Mouse (Mus musculus) heart, adult 2 months (tissue): ENCODE results near the gene Tnn. TPM values are rescaled to one million over a fixed set of nuclear protein-coding genes. Genes with fewer than 3 reads are reported as not detected.

Experiments used
- DNase-seq, 2 experiments: peaks; one replicate each; pipeline ENCODE4 v3.0.0; 2021
- H3K27ac ChIP-seq: fragments of 200-600 bp; 2 replicates; pipeline ENCODE4 v1.8.1; 2022
- H3K27me3 ChIP-seq: fragments of 200-500 bp; 2 replicates; pipeline ENCODE4 v1.6.1; 2012; ENCODE audit warnings: mild to moderate bottlenecking, low read length, inconsistent platforms, mixed read lengths; ENCODE audit not compliant: control insufficient read depth, insufficient read depth
- H3K36me3 ChIP-seq: fragments of 200-500 bp; 2 replicates; pipeline ENCODE4 v1.6.1; 2012; ENCODE audit warnings: low read length, inconsistent platforms; ENCODE audit not compliant: control insufficient read depth, insufficient read depth
- H3K4me1 ChIP-seq: fragments of 200-500 bp; 2 replicates; pipeline ENCODE4 v1.6.1; 2011; ENCODE audit warnings: low read length; ENCODE audit not compliant: control insufficient read depth, insufficient read depth
- H3K4me3 ChIP-seq: fragments of 200-600 bp; 2 replicates; pipeline ENCODE4 v1.8.1; 2022
- H3K79me2 ChIP-seq: fragments of 200-500 bp; replicated peaks from 2 replicates; pipeline ENCODE4 v1.6.1; 2012; ENCODE audit warnings: mild to moderate bottlenecking, inconsistent platforms, low read length, moderate library complexity, mixed read lengths; ENCODE audit not compliant: control insufficient read depth, insufficient read depth
- H3K9ac ChIP-seq: fragments of 200-500 bp; 2 replicates; pipeline ENCODE4 v1.6.1; 2012; ENCODE audit warnings: low read depth, mild to moderate bottlenecking, control low read depth, inconsistent platforms, low read length, mixed read lengths
- CTCF ChIP-seq: fragments of 200-600 bp; IDR thresholded peaks from 2 replicates; pipeline ENCODE4 v1.8.1; 2022; ENCODE audit warnings: antibody characterized with exemption, mild to moderate bottlenecking, moderate library complexity
- EP300 ChIP-seq: fragments of 200-500 bp; IDR thresholded peaks from 2 replicates; pipeline ENCODE4 v1.6.1; 2011; ENCODE audit warnings: low read depth, low read length, control low read depth; ENCODE audit not compliant: insufficient read depth
- POLR2A ChIP-seq: fragments of 200-500 bp; IDR thresholded peaks from 2 replicates; pipeline ENCODE4 v1.6.1; 2011; ENCODE audit warnings: mild to moderate bottlenecking, low read depth, low read length, control low read depth; ENCODE audit not compliant: insufficient read depth
- WGBS: fragments of 180-500 bp; shearing (Covaris S2); methylation state at CpG from one replicate; pipeline ENCODE4 v1.1.7; 2018; 5-methylcytosine and 5-hydroxymethylcytosine counted together
- intact Hi-C: fragments of 180-260 bp; cut with DNase I; formaldehyde crosslinking; loops from one replicate; pipeline ENCODE4 v1.15.1; 2025
- polyA plus RNA-seq: library from polyadenylated mRNA; depleted of rRNA; stranded (reverse); fragments of >200 nt; gene quantifications from 2 replicates; pipeline ENCODE4 v1.2.3, GENCODE M21; 2012
- total RNA-seq, 2 experiments: library from RNA; stranded (reverse); gene quantifications; 2 replicates each; pipeline ENCODE4 v1.2.3; 2021

Tnn gene
- total and polyA plus RNA-seq, 3 experiments, result 0.06 TPM; not detected in 2

- H3K27ac ChIP-seq, result no peak overlapping the region
- intact Hi-C loops, result loop anchor here (5.0 kb wide), 1 partner anchor 148 kb away; no protein-coding TSS in a partner anchor
Measured at GRCm38 (mm10) chr1:160059908-160060307, 93.5 kb downstream of the Tnn start.

GRCm38 (mm10) chr1:160057657-160058056 is 95.7 kb downstream of the Tnn start:
- no peak overlapping the region for H3K27ac ChIP-seq
- H3K4me1 ChIP-seq, result peaks cover 18% of the 10 kb centered on the region
- DNase-seq, result no peak
- WGBS, result 65% methylated on average over 3 of the region's 3 CpGs
- no peaks in the 10 kb centered on the region for H3K27me3 ChIP-seq
- peaks cover 4% of the 10 kb centered on the region for H3K79me2 ChIP-seq
- H3K36me3 ChIP-seq, result peaks cover 40% of the 10 kb centered on the region
- no peak overlapping the region for H3K9ac ChIP-seq
- TF ChIP-seq CTCF (no peak), EP300 (no peak), POLR2A (no peak)
- intact Hi-C loops, result no loop called here
- no peak overlapping the region for H3K4me3 ChIP-seq

More at GRCm38 (mm10) chr1:160059908-160060307, 93.5 kb downstream of the Tnn start:
- no peak overlapping the region for H3K9ac ChIP-seq
- TF ChIP-seq CTCF (no peak), EP300 (no peak), POLR2A (no peak)
- H3K4me3 ChIP-seq, result no peak overlapping the region
- H3K27me3 ChIP-seq, result no peaks in the 10 kb centered on the region
- 25% methylated on average over 1 of the region's 1 CpGs for WGBS
- peaks cover 34% of the 10 kb centered on the region for H3K36me3 ChIP-seq
- DNase-seq, result no peak
- H3K79me2 ChIP-seq, result peaks cover 4% of the 10 kb centered on the region
- H3K4me1 ChIP-seq, result peaks cover 14% of the 10 kb centered on the region

DNA sequence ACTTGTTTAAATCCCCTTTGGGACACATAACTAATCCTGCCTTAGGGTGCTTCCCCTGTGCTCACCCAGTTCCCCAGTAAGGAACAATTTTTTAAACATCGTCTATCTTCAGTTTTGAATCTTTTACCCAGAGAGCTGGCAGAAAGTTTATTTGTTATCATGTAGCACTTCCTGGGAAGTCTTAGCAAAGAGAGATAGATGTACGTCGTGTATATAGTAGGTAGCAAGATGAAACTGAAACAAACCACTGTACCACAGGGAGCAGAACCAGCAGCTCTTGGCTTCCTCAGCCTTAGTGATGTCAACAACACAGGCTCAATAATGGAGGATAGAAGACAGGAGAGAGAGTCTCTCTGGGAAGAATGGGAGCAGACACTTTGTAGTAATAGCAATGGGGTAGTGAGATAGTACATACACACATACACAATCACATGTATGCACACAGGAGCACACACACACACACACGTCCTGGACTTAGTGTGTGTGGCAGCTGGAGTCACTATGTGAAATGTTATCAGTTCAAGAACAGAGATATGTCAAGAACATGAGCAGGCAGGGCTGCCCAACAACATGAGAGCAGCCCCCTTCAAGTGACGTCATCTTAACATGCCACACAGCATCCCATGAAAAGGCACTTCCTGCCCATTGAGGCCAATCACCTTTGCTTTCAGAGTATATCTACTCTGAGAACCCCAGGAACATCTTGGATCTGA is 98.9 kb downstream of the Tnn start:
- intact Hi-C loops, result no loop called here
- peaks cover 48% of the 10 kb centered on the region for H3K36me3 ChIP-seq
- no peak overlapping the region for H3K9ac ChIP-seq
- peak overlapping the region; percentile 54; the same call in 1 of the 2 replicates for H3K27ac ChIP-seq
- no peaks in the 10 kb centered on the region for H3K27me3 ChIP-seq
- WGBS, result 42% methylated on average over 5 of the region's 5 CpGs
- no peak for DNase-seq
- TF ChIP-seq EP300 (no peak), POLR2A (no peak), CTCF (no peak)
- H3K4me3 ChIP-seq, result no peak overlapping the region
- peaks cover 6% of the 10 kb centered on the region for H3K79me2 ChIP-seq
- H3K4me1 ChIP-seq, result peaks cover 21% of the 10 kb centered on the region

GRCm38 (mm10) chr1:160053510-160054305 is 99.7 kb downstream of the Tnn start:
- peaks cover 48% of the 10 kb centered on the region for H3K36me3 ChIP-seq
- peaks cover 8% of the 10 kb centered on the region for H3K79me2 ChIP-seq
- 59% methylated on average over 5 of the region's 5 CpGs for WGBS
- H3K4me1 ChIP-seq, result peaks cover 23% of the 10 kb centered on the region
- DNase-seq, result peak in 1 of 2 experiments; percentile 29
- intact Hi-C loops, result no loop called here
- H3K9ac ChIP-seq, result no peak overlapping the region
- peak overlapping the region; percentile 54 for H3K27ac ChIP-seq
- TF ChIP-seq EP300, result no peak
- TF ChIP-seq CTCF, result no peak
- TF ChIP-seq POLR2A, result no peak
- H3K27me3 ChIP-seq, result no peaks in the 10 kb centered on the region
- no peak overlapping the region for H3K4me3 ChIP-seq

DNA sequence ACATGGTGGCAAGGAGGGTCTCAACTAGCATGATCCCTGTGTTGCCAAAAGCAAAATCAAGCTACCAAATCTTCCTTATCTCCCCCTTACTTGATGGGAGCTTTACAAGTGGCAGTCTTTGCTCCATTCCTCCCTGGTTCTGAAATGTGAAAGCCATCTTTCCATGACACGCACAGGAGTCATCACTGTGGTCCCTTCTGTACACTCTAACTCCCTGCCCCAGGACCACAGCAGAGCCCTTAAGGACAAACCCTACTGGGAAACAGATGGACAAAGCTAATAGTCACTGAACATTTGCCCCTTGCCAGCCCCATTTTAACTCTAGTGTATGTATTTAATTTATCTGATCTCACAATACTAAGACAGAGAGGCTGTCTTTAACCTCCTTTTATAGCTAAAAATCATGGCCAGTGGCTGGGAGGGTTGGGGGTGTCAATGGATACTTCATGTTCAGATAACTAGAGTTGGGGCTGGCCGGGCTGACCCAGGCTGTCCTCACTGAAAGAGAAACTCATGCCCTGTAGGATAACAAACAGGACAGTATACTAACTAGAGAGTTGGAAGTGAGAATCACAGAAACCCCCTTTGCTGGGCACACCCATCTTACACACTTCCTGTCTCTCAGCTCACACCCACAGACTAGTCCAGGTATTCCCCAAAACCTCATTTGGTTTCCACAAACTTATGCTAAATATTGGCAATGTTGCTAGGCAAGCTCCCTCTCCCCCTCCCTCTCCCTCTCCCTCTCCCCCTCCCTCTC is 100.6 kb downstream of the Tnn start:
- no peak for TF ChIP-seq EP300
- H3K4me1 ChIP-seq, result peaks cover 26% of the 10 kb centered on the region
- intact Hi-C loops, result no loop called here

More for the DNA sequence above, 100.6 kb downstream of the Tnn start:
- peaks cover 8% of the 10 kb centered on the region for H3K79me2 ChIP-seq
- H3K36me3 ChIP-seq, result peaks cover 53% of the 10 kb centered on the region
- no peak overlapping the region for H3K27ac ChIP-seq
- H3K4me3 ChIP-seq, result no peak overlapping the region
- WGBS, result 78% methylated on average over 2 of the region's 2 CpGs
- DNase-seq, result no peak
- H3K27me3 ChIP-seq, result no peaks in the 10 kb centered on the region
- no peak overlapping the region for H3K9ac ChIP-seq
